In the genomic region with DNA sequence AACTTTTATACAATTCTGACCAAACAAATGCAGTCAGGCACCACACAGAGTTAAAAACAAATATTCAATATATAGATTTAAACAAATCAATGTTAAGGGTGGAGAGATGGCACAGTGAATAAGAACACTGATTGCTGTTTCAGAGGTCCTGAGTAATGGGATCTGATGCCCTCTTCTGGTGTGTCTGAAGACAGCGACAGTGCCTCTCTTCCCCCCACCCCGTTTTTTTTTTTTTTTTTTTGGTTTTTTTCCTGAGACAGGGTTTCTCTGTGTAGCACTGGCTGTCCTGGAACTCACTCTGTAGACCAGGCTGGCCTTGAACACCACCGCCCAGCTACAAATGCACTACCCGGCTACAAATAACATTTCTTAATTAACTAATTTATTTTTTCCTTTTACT, we compare ENCODE assay signal across 30 mouse cellular contexts. TPM values are rescaled to one million over a fixed set of nuclear protein-coding genes. Genes with fewer than 3 reads are reported as not detected.
DNase-seq lines count a peak whose midpoint lies in the region; ATAC-seq and TF ChIP-seq lines count a peak whose summit lies in the region.
"Had no signal": no experiment of that assay in that cellular context is flagged by ENCODE, and none has a peak within 500 bp of the region (broad histone marks: within the 10 kb centered on the region; RNA-seq: fewer than 3 reads in every experiment).

No protein-coding gene starts in this region.

- intact Hi-C loops in left cerebral cortex, adult 2 months (cut with DNase I): no loop called here
- intact Hi-C loops in left cerebral cortex, postnatal 36 days (cut with DNase I): no loop called here

- no peaks in the 10 kb centered on the region for H3K9me3 ChIP-seq in forebrain, postnatal 0 days (ENCODE audit: low read length)
- H3K9me3 ChIP-seq in forebrain, embryonic 16.5 days (ENCODE audit: control insufficient read depth, low read length): no peaks in the 10 kb centered on the region
- no peaks in the 10 kb centered on the region for H3K9me3 ChIP-seq in MEL (replicated peaks; ENCODE audit: insufficient read depth, low read length)
- H3K9me3 ChIP-seq in stomach, postnatal 0 days (ENCODE audit: control insufficient read depth, low read length): no peaks in the 10 kb centered on the region
- H3K9me3 ChIP-seq: embryonic facial prominence, embryonic 10.5 days; embryonic facial prominence, embryonic 13.5 days; forebrain, embryonic 10.5 days; forebrain, embryonic 13.5 days; heart, embryonic 10.5 days; heart, embryonic 13.5 days had no signal

- no peak for ATAC-seq in forebrain, postnatal 0 days
- no peak for ATAC-seq in forebrain, embryonic 16.5 days
- no peak for ATAC-seq in stomach, postnatal 0 days (ENCODE audit: low FRiP score, low TSS enrichment)
- no peak for ATAC-seq in erythroid progenitor cell, adult 5-6 weeks (replicated peaks; ENCODE audit: low FRiP score, poor library complexity, severe bottlenecking)
- ATAC-seq: forebrain, embryonic 13.5 days; hindbrain, postnatal 0 days; inflammation-experienced regulatory T-cells, adult 6 months; Patski had no signal

- no peak overlapping the region for H3K4me3 ChIP-seq in forebrain, postnatal 0 days (ENCODE audit: low read depth, low read length)
- no peak overlapping the region for H3K4me3 ChIP-seq in forebrain, embryonic 16.5 days (replicated peaks; ENCODE audit: low read length)
- H3K4me3 ChIP-seq in left cerebral cortex, adult 2 months: no peak overlapping the region
- H3K4me3 ChIP-seq in MEL (ENCODE audit: control insufficient read depth in 1 of 2, insufficient read depth in 1 of 2, low read depth in 2 of 2, low read length in 2 of 2): no peak overlapping the region
- H3K4me3 ChIP-seq in stomach, postnatal 0 days (ENCODE audit: low read depth, low read length): no peak overlapping the region
- H3K4me3 ChIP-seq: embryonic facial prominence, embryonic 10.5 days; embryonic facial prominence, embryonic 13.5 days; erythroblast, embryonic 14.5 days; forebrain, embryonic 10.5 days; forebrain, embryonic 13.5 days; heart, adult 2 months; heart, embryonic 10.5 days; heart, embryonic 13.5 days had no signal

- no peak overlapping the region for H3K27ac ChIP-seq in forebrain, postnatal 0 days (ENCODE audit: low read depth, low read length)
- H3K27ac ChIP-seq in forebrain, embryonic 16.5 days (ENCODE audit: low read length): no peak overlapping the region
- H3K27ac ChIP-seq in left cerebral cortex, adult 2 months: no peak overlapping the region
- H3K27ac ChIP-seq in MEL (ENCODE audit: control insufficient read depth, low read depth, low read length): no peak overlapping the region
- no peak overlapping the region for H3K27ac ChIP-seq in stomach, postnatal 0 days (replicated peaks)
- H3K27ac ChIP-seq: embryonic facial prominence, embryonic 10.5 days; embryonic facial prominence, embryonic 13.5 days; forebrain, embryonic 10.5 days; forebrain, embryonic 13.5 days; heart, adult 2 months; heart, embryonic 10.5 days; heart, embryonic 13.5 days; hindbrain, embryonic 14.5 days; hindbrain, postnatal 0 days had no signal

- H3K36me3 ChIP-seq in forebrain, postnatal 0 days (ENCODE audit: insufficient read depth): peaks cover 61% of the 10 kb centered on the region
- peaks cover 41% of the 10 kb centered on the region for H3K36me3 ChIP-seq in forebrain, embryonic 16.5 days (ENCODE audit: control insufficient read depth, insufficient read depth)
- peaks cover 0 to 42% of the 10 kb centered on the region in 2 experiments; a peak in 2 of 4 replicates for H3K36me3 ChIP-seq in MEL (ENCODE audit: control insufficient read depth in 1 of 2, insufficient read depth in 2 of 2, low read length in 2 of 2)
- peaks cover 17% of the 10 kb centered on the region for H3K36me3 ChIP-seq in stomach, postnatal 0 days (ENCODE audit: control insufficient read depth, insufficient read depth, low read length)

- H3K27me3 ChIP-seq in forebrain, postnatal 0 days (ENCODE audit: insufficient read depth, low read length): no peaks in the 10 kb centered on the region
- H3K27me3 ChIP-seq in forebrain, embryonic 16.5 days (replicated peaks; ENCODE audit: control insufficient read depth, insufficient read depth, low read length): no peaks in the 10 kb centered on the region
- H3K27me3 ChIP-seq in MEL (ENCODE audit: control insufficient read depth in 1 of 2, insufficient read depth in 2 of 2, low read length in 2 of 2): no peaks in the 10 kb centered on the region
- no peaks in the 10 kb centered on the region for H3K27me3 ChIP-seq in stomach, postnatal 0 days (ENCODE audit: control insufficient read depth, insufficient read depth, low read length)
- H3K27me3 ChIP-seq: embryonic facial prominence, embryonic 13.5 days; forebrain, embryonic 13.5 days; heart, embryonic 13.5 days; Patski had no signal

- WGBS in forebrain, postnatal 0 days: 76% methylated on average over 4 of the region's 4 CpGs
- WGBS in forebrain, embryonic 16.5 days: 79% methylated on average over 4 of the region's 4 CpGs
- WGBS in stomach, postnatal 0 days: 87% methylated on average over 4 of the region's 4 CpGs

- no peak for TF ChIP-seq EP300 in MEL (IDR thresholded peaks at IDR 0.05; ENCODE audit: low read depth in 1 of 2, low read length in 2 of 2)
- no peak for TF ChIP-seq EP300 in stomach, postnatal 0 days (optimal IDR thresholded peaks at IDR 0.05)

- no peak for TF ChIP-seq RAD21 in MEL (IDR thresholded peaks at IDR 0.05; ENCODE audit: low read depth, low read length)

- no peak for DNase-seq in forebrain, postnatal 0 days
- no peak for DNase-seq in left cerebral cortex, adult 2 months (ENCODE audit: extremely low spot score in 1 of 2, low spot score in 2 of 2)
- no peak for DNase-seq in left cerebral cortex, postnatal 36 days (ENCODE audit: low spot score in 2 of 2)
- no peak for DNase-seq in MEL (ENCODE audit: low read depth, low spot score)
- DNase-seq in stomach, postnatal 0 days (ENCODE audit: low spot score): no peak
- DNase-seq in spleen, postnatal 10 days (ENCODE audit: low spot score in 2 of 2): no peak
- DNase-seq: adrenal gland, adult 2 months; adrenal gland, postnatal 14 days; cerebellum, adult 11-12 months; cerebellum, adult 8-10 months; cerebellum, postnatal 10 days; cerebellum, postnatal 36 days; embryo, embryonic 11 days; gastrocnemius, postnatal 25 days; heart, adult 2 months; heart, postnatal 14 days; heart, postnatal 4 days had no signal

- no peak overlapping the region for H3K4me2 ChIP-seq in forebrain, postnatal 0 days (ENCODE audit: low read depth)
- no peak overlapping the region for H3K4me2 ChIP-seq in forebrain, embryonic 16.5 days (ENCODE audit: low read length)
- no peak overlapping the region for H3K4me2 ChIP-seq in stomach, postnatal 0 days (replicated peaks; ENCODE audit: low read depth)
- H3K4me2 ChIP-seq: embryonic facial prominence, embryonic 13.5 days; forebrain, embryonic 13.5 days; heart, embryonic 13.5 days; hindbrain, embryonic 14.5 days had no signal

- TF ChIP-seq POLR2A in MEL (IDR thresholded peaks at IDR 0.05; ENCODE audit: control insufficient read depth in 1 of 2, insufficient read depth in 1 of 2, low read depth in 1 of 2, low read length in 2 of 2, poor library complexity in 1 of 2): no peak

- no peak overlapping the region for H3K9ac ChIP-seq in forebrain, postnatal 0 days
- no peak overlapping the region for H3K9ac ChIP-seq in forebrain, embryonic 16.5 days (replicated peaks; ENCODE audit: low read depth, low read length)
- H3K9ac ChIP-seq in MEL (ENCODE audit: control insufficient read depth, low read depth, low read length, poor library complexity, severe bottlenecking): no peak overlapping the region
- no peak overlapping the region for H3K9ac ChIP-seq in stomach, postnatal 0 days (ENCODE audit: low read length)
- H3K9ac ChIP-seq: embryonic facial prominence, embryonic 13.5 days; forebrain, embryonic 13.5 days; heart, embryonic 13.5 days; hindbrain, embryonic 14.5 days had no signal

- no peaks in the 10 kb centered on the region for H3K4me1 ChIP-seq in forebrain, postnatal 0 days (ENCODE audit: insufficient read depth)
- no peaks in the 10 kb centered on the region for H3K4me1 ChIP-seq in forebrain, embryonic 16.5 days (replicated peaks; ENCODE audit: control insufficient read depth, insufficient read depth, low read length)
- no peaks in the 10 kb centered on the region for H3K4me1 ChIP-seq in MEL (ENCODE audit: control insufficient read depth in 1 of 2, insufficient read depth in 2 of 2, low read length in 2 of 2)
- H3K4me1 ChIP-seq in stomach, postnatal 0 days (replicated peaks; ENCODE audit: control insufficient read depth, insufficient read depth): no peaks in the 10 kb centered on the region
- H3K4me1 ChIP-seq: embryonic facial prominence, embryonic 10.5 days; embryonic facial prominence, embryonic 13.5 days; forebrain, embryonic 10.5 days; forebrain, embryonic 13.5 days; heart, embryonic 10.5 days; heart, embryonic 13.5 days had no signal

- no peaks in the 10 kb centered on the region for H3K79me2 ChIP-seq in MEL (ENCODE audit: control insufficient read depth, insufficient read depth, low read length, poor library complexity)

- peak; percentile 9; the same call in 1 of the 2 replicates for TF ChIP-seq CTCF in forebrain, postnatal 0 days (IDR thresholded peaks at IDR 0.05; ENCODE audit: low read depth)
- peak; percentile 2; the same call in 1 of the 2 replicates for TF ChIP-seq CTCF in left cerebral cortex, adult 2 months (IDR thresholded peaks at IDR 0.05)
- no peak; a peak in 1 of 6 replicates for TF ChIP-seq CTCF in MEL (IDR thresholded peaks at IDR 0.05 in 2 of 3, conservative IDR thresholded peaks at IDR 0.05 in 1 of 3; ENCODE audit: control insufficient read depth in 1 of 3, insufficient read depth in 1 of 3, low read depth in 2 of 3, low read length in 3 of 3, poor library complexity in 1 of 3, severe bottlenecking in 1 of 3)
- 0 out of 2 replicates have a peak, but pooled peaks have one; percentile 15 for TF ChIP-seq CTCF in stomach, postnatal 0 days (IDR thresholded peaks at IDR 0.05; ENCODE audit: low read depth)

RNA-seq across cellular contexts. Expression of a gene that starts 39.8 kb away (rescaled TPM):
- 65.3 and 67.6 TPM in 2 replicates for total RNA-seq in forebrain, postnatal 0 days (2014; rRNA removed)
- polyA plus RNA-seq in forebrain, postnatal 0 days (2015; fragmentation: Nextera tagmentation; extraction: Ambion mirVana): 19.5 and 22.0 TPM in 2 replicates
- polyA plus RNA-seq in forebrain, embryonic 16.5 days (2015; fragmentation: Nextera tagmentation; extraction: Ambion mirVana): 32.5 and 32.7 TPM in 2 replicates
- 10 to 100 TPM; 78.6 to 80.0 TPM for total RNA-seq in left cerebral cortex, adult 2 months (2021)
- total RNA-seq in left cerebral cortex, postnatal 36 days (2021): 10 to 100 TPM; 69.6 to 87.1 TPM
- 14.9 and 17.1 TPM in 2 replicates for total RNA-seq in MEL (2012; rRNA removed)
- polyA plus RNA-seq in MEL (2012; ENCODE audit: insufficient read depth in 1 of 2, insufficient read length in 2 of 2, low read depth in 1 of 2, low replicate concordance in 2 of 2, missing spikeins in 1 of 2): 10 to 100 TPM; 56.4 to 76.3 TPM
- polyA plus RNA-seq in stomach, postnatal 0 days (2015; fragmentation: Nextera tagmentation; extraction: Ambion mirVana): 7.5 and 8.2 TPM in 2 replicates
- total RNA-seq in erythroid progenitor cell, adult 5-6 weeks (2015; ENCODE audit: low replicate concordance): 29.8 and 31.7 TPM in 2 replicates
- 19.8 and 23.9 TPM in 2 replicates for total RNA-seq in erythroid progenitor cell, adult 5-6 weeks (2017; ENCODE audit: low replicate concordance)

RNA-seq across cellular contexts. Expression of a gene that starts 42.0 kb away (rescaled TPM):
- 34.9 and 46.5 TPM in 2 replicates for total RNA-seq in forebrain, postnatal 0 days (2014; rRNA removed)
- polyA plus RNA-seq in forebrain, postnatal 0 days (2015; fragmentation: Nextera tagmentation; extraction: Ambion mirVana): 23.3 and 33.2 TPM in 2 replicates
- polyA plus RNA-seq in forebrain, embryonic 16.5 days (2015; fragmentation: Nextera tagmentation; extraction: Ambion mirVana): 31.7 and 44.4 TPM in 2 replicates
- 10 to 100 TPM; 55.9 to 57.7 TPM for total RNA-seq in left cerebral cortex, adult 2 months (2021)
- 10 to 100 TPM; 56.6 to 63.2 TPM for total RNA-seq in left cerebral cortex, postnatal 36 days (2021)
- 24.4 and 32.6 TPM in 2 replicates for total RNA-seq in MEL (2012; rRNA removed)
- polyA plus RNA-seq in MEL (2012; ENCODE audit: insufficient read depth in 1 of 2, insufficient read length in 2 of 2, low read depth in 1 of 2, low replicate concordance in 2 of 2, missing spikeins in 1 of 2): 100 to 1,000 TPM in 1 of 2 experiments, 10 to 100 TPM in 1; 30.4 to 180 TPM
- 11.7 and 13.9 TPM in 2 replicates for polyA plus RNA-seq in stomach, postnatal 0 days (2015; fragmentation: Nextera tagmentation; extraction: Ambion mirVana)
- total RNA-seq in erythroid progenitor cell, adult 5-6 weeks (2015; ENCODE audit: low replicate concordance): 76.0 and 78.4 TPM in 2 replicates
- 78.0 and 116 TPM in 2 replicates for total RNA-seq in erythroid progenitor cell, adult 5-6 weeks (2017; ENCODE audit: low replicate concordance)

RNA-seq across cellular contexts. Expression of a gene that starts 42.0 kb away (rescaled TPM):
- 0.67 and 5.8 TPM in 2 replicates for total RNA-seq in forebrain, postnatal 0 days (2014; rRNA removed)
- 4.6 and 5.3 TPM in 2 replicates for polyA plus RNA-seq in forebrain, postnatal 0 days (2015; fragmentation: Nextera tagmentation; extraction: Ambion mirVana)
- 3.0 and 3.2 TPM in 2 replicates for polyA plus RNA-seq in forebrain, embryonic 16.5 days (2015; fragmentation: Nextera tagmentation; extraction: Ambion mirVana)
- total RNA-seq in left cerebral cortex, adult 2 months (2021): 10 to 100 TPM; 21.3 to 24.5 TPM
- total RNA-seq in left cerebral cortex, postnatal 36 days (2021): 10 to 100 TPM; 22.6 to 43.4 TPM
- total RNA-seq in MEL (2012; rRNA removed): 0.85 and 1.3 TPM in 2 replicates
- polyA plus RNA-seq in MEL (2012; ENCODE audit: insufficient read depth in 1 of 2, insufficient read length in 2 of 2, low read depth in 1 of 2, low replicate concordance in 2 of 2, missing spikeins in 1 of 2): under 1 TPM in 1 of 2 experiments, not detected in 1; 0.29 TPM
- 6.8 and 9.5 TPM in 2 replicates for polyA plus RNA-seq in stomach, postnatal 0 days (2015; fragmentation: Nextera tagmentation; extraction: Ambion mirVana)
- total RNA-seq in erythroid progenitor cell, adult 5-6 weeks (2015; ENCODE audit: low replicate concordance): 5.9 and 21.6 TPM in 2 replicates
- total RNA-seq in erythroid progenitor cell, adult 5-6 weeks (2017; ENCODE audit: low replicate concordance): 0.68 and 7.3 TPM in 2 replicates

Comparison
In these comparisons a context has a peak if more than half of its experiments do, and no peak if none do; other contexts are left out.
1. CTCF ChIP-seq: peak in forebrain, postnatal 0 days (single experiment), left cerebral cortex, adult 2 months (single experiment) and stomach, postnatal 0 days (single experiment); none in MEL (0 of 3).